Mouse (Mus musculus): ENCODE measurements around the gene Ptprg. TPM values are rescaled to one million over a fixed set of nuclear protein-coding genes. Genes with fewer than 3 reads are reported as not detected.
A peak's percentile ranks its signal among the peaks of the same experiment; 100 is the strongest.
"Not testable (repeated sequence)": the region's sequence is repeated elsewhere in the genome, so short reads cannot be mapped to it uniquely, and the experiment has no call there.

Ptprg gene
- polyA plus RNA-seq, 1 experiment, result 48.6 TPM

GRCm38 (mm10) chr14:11955020-11955882 lies 401.9 kb downstream of the Ptprg start:
- no peak for TF ChIP-seq POLR2A (IDR thresholded peaks at IDR 0.05; ENCODE audit: borderline replicate concordance, extremely low read depth, insufficient read depth, insufficient read length, poor library complexity, severe bottlenecking)
- no peak for TF ChIP-seq CTCF (IDR thresholded peaks at IDR 0.05; ENCODE audit: borderline replicate concordance, extremely low read depth, insufficient read depth, insufficient read length)
- no peak for DNase-seq (ENCODE audit: low read depth)

DNA sequence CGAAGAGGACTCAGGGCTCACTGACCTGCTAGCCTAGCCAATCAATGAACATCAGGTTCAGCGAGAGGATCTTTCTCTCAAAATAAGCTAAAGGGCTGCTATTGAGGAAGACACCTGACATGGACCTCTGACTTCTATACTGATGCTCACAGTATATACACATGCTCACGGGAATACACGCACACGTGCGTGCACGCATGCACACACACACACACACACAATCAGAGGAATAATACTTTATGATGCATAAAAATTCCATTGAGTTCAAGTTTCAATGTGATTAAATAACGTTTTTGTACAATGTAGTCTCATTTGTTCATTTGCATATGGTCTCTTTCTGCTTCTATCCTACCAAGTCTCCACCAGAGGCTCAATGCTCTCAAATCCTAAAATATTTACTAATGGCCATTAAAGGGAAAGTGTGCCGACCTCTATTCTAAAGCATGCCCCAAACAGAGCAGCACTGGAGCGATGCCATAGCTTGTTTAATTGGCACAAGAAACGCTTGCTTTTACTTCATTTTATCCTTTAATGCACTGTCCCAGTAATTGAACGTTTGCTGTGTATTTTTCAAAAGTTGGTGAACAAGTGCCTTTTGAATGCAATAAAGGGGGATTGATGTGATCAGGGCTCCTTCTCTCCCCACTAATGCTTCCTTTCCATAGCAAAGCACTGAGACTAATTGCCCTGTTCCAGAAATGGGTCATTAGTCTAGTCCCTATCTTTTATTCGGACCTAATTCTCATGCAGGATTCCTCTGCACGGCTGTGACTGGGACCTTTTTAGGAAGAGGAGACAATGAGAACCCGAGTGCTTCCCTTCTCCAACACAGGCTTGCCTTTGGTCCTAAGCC lies 407.2 kb downstream of the Ptprg start:
- TF ChIP-seq CTCF (IDR thresholded peaks at IDR 0.05; ENCODE audit: borderline replicate concordance, extremely low read depth, insufficient read depth, insufficient read length) (no peak), POLR2A (IDR thresholded peaks at IDR 0.05; ENCODE audit: borderline replicate concordance, extremely low read depth, insufficient read depth, insufficient read length, poor library complexity, severe bottlenecking) (no peak)
- DNase-seq (ENCODE audit: low read depth), result peak; percentile 94

- DNase-seq (ENCODE audit: low read depth), result no peak
These were observed 408.8 kb downstream of the Ptprg start for GRCm38 (mm10) chr14:11962101-11962500.

GRCm38 (mm10) chr14:11962561-11962960 lies 409.2 kb downstream of the Ptprg start:
- DNase-seq (ENCODE audit: low read depth), result no peak

More at GRCm38 (mm10) chr14:11962101-11962500, 408.8 kb downstream of the Ptprg start:
- TF ChIP-seq CTCF (IDR thresholded peaks at IDR 0.05; ENCODE audit: borderline replicate concordance, extremely low read depth, insufficient read depth, insufficient read length), result no peak

GRCm38 (mm10) chr14:11963791-11964190 lies 410.5 kb downstream of the Ptprg start:
- TF ChIP-seq POLR2A (IDR thresholded peaks at IDR 0.05; ENCODE audit: borderline replicate concordance, extremely low read depth, insufficient read depth, insufficient read length, poor library complexity, severe bottlenecking) (no peak), CTCF (IDR thresholded peaks at IDR 0.05; ENCODE audit: borderline replicate concordance, extremely low read depth, insufficient read depth, insufficient read length) (no peak)
- DNase-seq (ENCODE audit: low read depth), result no peak

More at GRCm38 (mm10) chr14:11962561-11962960, 409.2 kb downstream of the Ptprg start:
- TF ChIP-seq CTCF (IDR thresholded peaks at IDR 0.05; ENCODE audit: borderline replicate concordance, extremely low read depth, insufficient read depth, insufficient read length) (no peak), POLR2A (IDR thresholded peaks at IDR 0.05; ENCODE audit: borderline replicate concordance, extremely low read depth, insufficient read depth, insufficient read length, poor library complexity, severe bottlenecking) (no peak)

- DNase-seq (ENCODE audit: low read depth), result not testable (repeated sequence)
These were observed 411.0 kb downstream of the Ptprg start for GRCm38 (mm10) chr14:11964326-11964725.

GRCm38 (mm10) chr14:11965878-11966277 lies 412.5 kb downstream of the Ptprg start:
- TF ChIP-seq POLR2A (IDR thresholded peaks at IDR 0.05; ENCODE audit: borderline replicate concordance, extremely low read depth, insufficient read depth, insufficient read length, poor library complexity, severe bottlenecking), result no peak
- TF ChIP-seq CTCF (IDR thresholded peaks at IDR 0.05; ENCODE audit: borderline replicate concordance, extremely low read depth, insufficient read depth, insufficient read length), result no peak
- no peak for DNase-seq (ENCODE audit: low read depth)

DNA sequence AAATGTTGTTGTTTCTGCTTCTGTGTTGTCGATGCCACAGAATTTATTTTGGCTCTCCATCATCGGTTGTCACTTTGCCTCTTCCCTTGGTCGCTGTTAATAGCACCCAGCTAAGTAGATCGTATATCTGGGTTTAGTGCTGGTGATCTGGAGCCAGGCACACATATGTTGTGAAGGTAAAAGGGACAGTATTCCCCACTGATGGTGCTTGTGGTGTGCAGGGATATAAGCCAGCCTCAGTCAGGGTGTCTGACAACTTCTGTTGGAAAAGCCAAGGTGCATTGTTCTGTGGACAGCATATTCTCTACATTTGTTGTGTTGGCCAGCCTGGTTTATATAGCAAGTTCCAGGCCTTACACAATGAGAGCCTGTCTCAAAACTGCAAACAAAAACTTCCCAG lies 428.4 kb downstream of the Ptprg start:
- DNase-seq (ENCODE audit: low read depth), result no peak
- TF ChIP-seq POLR2A (IDR thresholded peaks at IDR 0.05; ENCODE audit: borderline replicate concordance, extremely low read depth, insufficient read depth, insufficient read length, poor library complexity, severe bottlenecking), result no peak
- TF ChIP-seq CTCF (IDR thresholded peaks at IDR 0.05; ENCODE audit: borderline replicate concordance, extremely low read depth, insufficient read depth, insufficient read length), result no peak

DNA sequence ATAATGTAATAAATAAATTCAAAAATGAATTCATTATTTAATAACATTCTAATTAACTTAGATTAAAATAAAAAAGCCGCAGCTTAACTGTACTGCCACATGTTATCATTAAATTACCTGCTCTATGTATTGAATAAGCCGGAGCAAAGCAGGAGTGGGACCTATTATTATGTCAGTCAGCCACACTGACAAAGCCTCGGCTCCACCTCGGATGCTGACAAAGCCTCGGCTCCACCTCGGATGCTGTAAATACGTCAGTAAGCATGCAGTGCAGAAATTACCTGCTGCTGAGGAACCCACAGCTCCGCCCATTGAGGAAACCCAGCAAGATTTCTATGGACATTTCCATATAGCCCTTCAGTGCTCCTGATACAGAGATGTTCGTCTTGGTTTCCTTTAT lies 429.7 kb downstream of the Ptprg start:
- TF ChIP-seq CTCF (IDR thresholded peaks at IDR 0.05; ENCODE audit: borderline replicate concordance, extremely low read depth, insufficient read depth, insufficient read length), result no peak
- TF ChIP-seq POLR2A (IDR thresholded peaks at IDR 0.05; ENCODE audit: borderline replicate concordance, extremely low read depth, insufficient read depth, insufficient read length, poor library complexity, severe bottlenecking), result no peak
- peak; percentile 71 for DNase-seq (ENCODE audit: low read depth)

DNA sequence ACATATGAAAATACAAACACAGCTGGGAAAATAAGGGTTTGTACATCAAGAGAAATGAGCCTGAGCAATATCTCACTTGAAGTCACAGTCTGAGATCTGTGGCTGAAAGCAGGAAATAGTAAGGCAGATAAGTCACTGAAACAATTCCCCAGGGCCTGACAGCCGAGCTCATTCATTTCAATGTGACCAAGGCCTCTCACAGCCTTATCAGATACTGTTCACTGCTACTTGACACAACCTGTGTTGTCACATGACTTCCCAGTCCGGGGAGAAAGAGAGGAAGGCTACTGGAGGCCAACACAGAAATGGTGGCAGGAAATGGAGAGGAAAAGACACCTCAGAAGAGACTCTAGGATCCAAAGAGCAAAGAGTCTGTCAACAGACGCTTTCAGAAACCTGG lies 430.8 kb downstream of the Ptprg start:
- no peak for DNase-seq (ENCODE audit: low read depth)
- TF ChIP-seq POLR2A (IDR thresholded peaks at IDR 0.05; ENCODE audit: borderline replicate concordance, extremely low read depth, insufficient read depth, insufficient read length, poor library complexity, severe bottlenecking) (no peak), CTCF (IDR thresholded peaks at IDR 0.05; ENCODE audit: borderline replicate concordance, extremely low read depth, insufficient read depth, insufficient read length) (no peak)

- TF ChIP-seq POLR2A (IDR thresholded peaks at IDR 0.05; ENCODE audit: borderline replicate concordance, extremely low read depth, insufficient read depth, insufficient read length, poor library complexity, severe bottlenecking) (no peak), CTCF (IDR thresholded peaks at IDR 0.05; ENCODE audit: borderline replicate concordance, extremely low read depth, insufficient read depth, insufficient read length) (no peak)
- no peak for DNase-seq (ENCODE audit: low read depth)
These were observed 435.6 kb downstream of the Ptprg start for GRCm38 (mm10) chr14:11988975-11989374.

DNA sequence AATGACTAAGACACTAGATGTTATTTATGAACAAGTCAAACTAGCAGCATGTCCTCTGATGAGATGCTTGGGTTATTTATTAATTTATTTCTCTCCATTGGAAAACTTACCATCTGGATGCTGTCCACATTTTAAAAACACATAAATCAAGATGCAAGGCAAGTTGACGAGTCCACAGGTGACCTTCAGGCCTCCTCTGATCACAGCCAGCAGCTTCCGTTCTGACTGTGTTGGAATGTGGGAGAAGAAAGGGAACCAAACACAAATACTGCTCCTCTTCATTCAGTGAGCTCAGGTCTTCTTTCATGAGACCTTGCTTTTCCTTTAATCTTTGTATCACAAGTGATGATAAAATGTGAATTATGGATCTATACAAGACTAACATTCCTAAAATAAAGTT lies 437.8 kb downstream of the Ptprg start:
- TF ChIP-seq POLR2A (IDR thresholded peaks at IDR 0.05; ENCODE audit: borderline replicate concordance, extremely low read depth, insufficient read depth, insufficient read length, poor library complexity, severe bottlenecking) (no peak), CTCF (IDR thresholded peaks at IDR 0.05; ENCODE audit: borderline replicate concordance, extremely low read depth, insufficient read depth, insufficient read length) (no peak)
- DNase-seq (ENCODE audit: low read depth), result no peak
